Mouse (Mus musculus) kidney, embryonic 16.5 days (tissue): ENCODE measurements around the gene Adam23. TPM values are rescaled to one million over a fixed set of nuclear protein-coding genes. Genes with fewer than 3 reads are reported as not detected.

Experiments used
- ATAC-seq: fragments of 200-750 bp; cut with Nextera tagmentation; 2 replicates; pipeline ENCODE4 v1.8.0; 2017; ENCODE audit warnings: moderate TSS enrichment; ENCODE audit not compliant: low FRiP score, low TSS enrichment
- H3K27ac ChIP-seq: fragments of 300-500 bp; sonication (generic); 2 replicates; pipeline ENCODE4 v1.5.1; 2014; ENCODE audit warnings: low read length
- H3K27me3 ChIP-seq: fragments of 300-500 bp; sonication (generic); 2 replicates; pipeline ENCODE4 v1.6.1; 2014; ENCODE audit warnings: low read length, control low read depth, mixed read lengths; ENCODE audit not compliant: insufficient read depth
- H3K36me3 ChIP-seq: fragments of 300-500 bp; sonication (generic); 2 replicates; pipeline ENCODE4 v1.6.1; 2014; ENCODE audit warnings: low read length, control low read depth, mixed read lengths; ENCODE audit not compliant: insufficient read depth
- H3K4me1 ChIP-seq: fragments of 300-500 bp; sonication (generic); 2 replicates; pipeline ENCODE4 v1.6.1; 2014; ENCODE audit warnings: low read length, control low read depth, mixed read lengths; ENCODE audit not compliant: insufficient read depth
- H3K4me2 ChIP-seq: fragments of 300-500 bp; sonication (generic); replicated peaks from 2 replicates; pipeline ENCODE4 v1.6.1; 2014; ENCODE audit warnings: low read depth, low read length
- H3K4me3 ChIP-seq: fragments of 300-500 bp; sonication (generic); 2 replicates; pipeline ENCODE4 v1.5.1; 2014; ENCODE audit warnings: mild to moderate bottlenecking, low read length
- H3K9ac ChIP-seq: fragments of 300-500 bp; sonication (generic); replicated peaks from 2 replicates; pipeline ENCODE4 v1.6.1; 2014; ENCODE audit warnings: low read length
- H3K9me3 ChIP-seq: fragments of 300-500 bp; sonication (generic); 2 replicates; pipeline ENCODE4 v1.6.1; 2016; ENCODE audit warnings: low read length, control low read depth
- WGBS: fragments of 180-500 bp; shearing (Covaris S2); extraction: QIAGEN DNeasy Blood & Tissue Kit; methylation state at CpG from one replicate; pipeline ENCODE4 v1.1.7; 2014; 5-methylcytosine and 5-hydroxymethylcytosine counted together
- polyA plus RNA-seq: library from polyadenylated mRNA; unstranded; fragments of >200 nt; fragmentation: Nextera tagmentation; extraction: Ambion mirVana; gene quantifications from 2 replicates; pipeline ENCODE4 v1.2.1, GENCODE M21; 2015

Gene Adam23
- polyA plus RNA-seq, 1 experiment from 2014 or later = 1.6 TPM

- ATAC-seq = no peak
- no peak overlapping the region for H3K9ac ChIP-seq
- no peaks in the 10 kb centered on the region for H3K27me3 ChIP-seq
- no peaks in the 10 kb centered on the region for H3K36me3 ChIP-seq
- H3K27ac ChIP-seq = no peak overlapping the region
- H3K4me1 ChIP-seq = no peaks in the 10 kb centered on the region
- H3K9me3 ChIP-seq = no peaks in the 10 kb centered on the region
- H3K4me3 ChIP-seq = no peak overlapping the region
- no peak overlapping the region for H3K4me2 ChIP-seq
- WGBS = 33% methylated on average over 7 of the region's 7 CpGs
Observed at GRCm38 (mm10) chr1:63566501-63566900, 120.8 kb downstream of the Adam23 start.

- H3K4me3 ChIP-seq = no peak overlapping the region
Observed at GRCm38 (mm10) chr1:63567031-63567430, 121.3 kb downstream of the Adam23 start.

DNA sequence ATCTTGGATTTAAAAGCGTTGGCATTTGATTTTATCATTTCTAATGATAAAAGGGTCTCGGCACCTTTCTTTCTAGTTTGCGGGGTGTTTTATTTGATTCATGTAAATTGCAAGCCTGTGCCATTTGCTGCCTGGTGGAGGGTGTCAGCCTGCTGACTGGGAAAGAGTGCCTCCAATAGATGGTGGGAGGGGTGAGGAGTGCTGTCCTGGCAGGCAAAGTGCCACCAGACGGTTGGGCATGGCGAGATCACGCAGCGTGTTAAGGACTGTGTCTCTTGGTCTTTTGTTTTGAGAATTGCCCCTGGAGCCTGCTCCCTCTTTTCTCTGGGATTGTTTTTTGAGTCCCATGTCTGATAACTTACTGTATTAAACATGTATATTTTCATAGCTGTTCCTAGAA is 126.5 kb downstream of the Adam23 start:
- Histone ChIP-seq H3K27me3 (no peaks in the 10 kb centered on the region), H3K4me3 (no peak overlapping the region), H3K4me1 (no peaks in the 10 kb centered on the region), H3K9me3 (no peaks in the 10 kb centered on the region), H3K4me2 (no peak overlapping the region), H3K27ac (no peak overlapping the region), H3K9ac (no peak overlapping the region), H3K36me3 (no peaks in the 10 kb centered on the region)
- 66% methylated on average over 7 of the region's 7 CpGs for WGBS
- no peak for ATAC-seq

More at GRCm38 (mm10) chr1:63567031-63567430, 121.3 kb downstream of the Adam23 start:
- 55% methylated on average over 4 of the region's 4 CpGs for WGBS
- Histone ChIP-seq H3K9ac (no peak overlapping the region), H3K9me3 (no peaks in the 10 kb centered on the region), H3K36me3 (no peaks in the 10 kb centered on the region), H3K27me3 (no peaks in the 10 kb centered on the region), H3K4me1 (no peaks in the 10 kb centered on the region), H3K27ac (no peak overlapping the region), H3K4me2 (no peak overlapping the region)
- ATAC-seq = no peak

- Histone ChIP-seq H3K4me2 (no peak overlapping the region), H3K4me1 (no peaks in the 10 kb centered on the region), H3K27me3 (no peaks in the 10 kb centered on the region), H3K36me3 (no peaks in the 10 kb centered on the region), H3K9me3 (no peaks in the 10 kb centered on the region), H3K27ac (no peak overlapping the region), H3K4me3 (no peak overlapping the region), H3K9ac (no peak overlapping the region)
- ATAC-seq = no peak
- WGBS = 66% methylated on average over 6 of the region's 6 CpGs
Observed at GRCm38 (mm10) chr1:63573432-63573831, 127.7 kb downstream of the Adam23 start.

GRCm38 (mm10) chr1:63573864-63574611 is 128.3 kb downstream of the Adam23 start:
- Histone ChIP-seq H3K4me1 (no peaks in the 10 kb centered on the region), H3K36me3 (no peaks in the 10 kb centered on the region), H3K9me3 (no peaks in the 10 kb centered on the region), H3K27me3 (no peaks in the 10 kb centered on the region), H3K4me2 (no peak overlapping the region), H3K27ac (no peak overlapping the region), H3K4me3 (no peak overlapping the region), H3K9ac (no peak overlapping the region)
- ATAC-seq = no peak
- WGBS = 57% methylated on average over 12 of the region's 12 CpGs

DNA sequence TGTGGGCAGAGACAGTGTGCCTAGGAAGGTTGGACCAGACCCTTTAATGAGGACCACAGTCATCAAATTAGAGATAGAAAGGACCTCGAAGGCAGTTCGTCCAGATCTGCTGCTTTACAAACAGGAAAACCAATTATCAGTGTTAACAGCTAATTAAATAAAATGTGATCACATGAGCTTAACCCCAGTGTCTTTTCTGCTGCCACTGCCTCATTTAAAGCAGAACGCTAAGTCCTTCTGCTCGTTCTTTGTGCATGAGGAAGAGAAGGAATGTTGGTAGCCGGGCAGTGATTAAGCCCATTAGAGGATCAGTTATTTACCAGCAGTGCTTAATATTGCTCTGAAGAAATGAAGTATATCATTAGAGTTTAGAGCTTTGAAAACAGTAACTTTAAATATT is 131.1 kb downstream of the Adam23 start:
- Histone ChIP-seq H3K4me3 (no peak overlapping the region), H3K27me3 (no peaks in the 10 kb centered on the region), H3K27ac (no peak overlapping the region), H3K9me3 (no peaks in the 10 kb centered on the region), H3K4me1 (no peaks in the 10 kb centered on the region), H3K36me3 (no peaks in the 10 kb centered on the region), H3K4me2 (no peak overlapping the region), H3K9ac (no peak overlapping the region)
- no peak for ATAC-seq
- whole genome bisulfite sequencing = 76% methylated on average over 5 of the region's 5 CpGs

- Histone ChIP-seq H3K27me3 (no peaks in the 10 kb centered on the region), H3K4me1 (no peaks in the 10 kb centered on the region), H3K9ac (no peak overlapping the region), H3K4me3 (no peak overlapping the region), H3K4me2 (no peak overlapping the region), H3K9me3 (no peaks in the 10 kb centered on the region), H3K27ac (no peak overlapping the region), H3K36me3 (no peaks in the 10 kb centered on the region)
- 74% methylated on average over 8 of the region's 8 CpGs for WGBS
- ATAC-seq = no peak
Observed at GRCm38 (mm10) chr1:63579153-63579552, 133.5 kb downstream of the Adam23 start.

DNA sequence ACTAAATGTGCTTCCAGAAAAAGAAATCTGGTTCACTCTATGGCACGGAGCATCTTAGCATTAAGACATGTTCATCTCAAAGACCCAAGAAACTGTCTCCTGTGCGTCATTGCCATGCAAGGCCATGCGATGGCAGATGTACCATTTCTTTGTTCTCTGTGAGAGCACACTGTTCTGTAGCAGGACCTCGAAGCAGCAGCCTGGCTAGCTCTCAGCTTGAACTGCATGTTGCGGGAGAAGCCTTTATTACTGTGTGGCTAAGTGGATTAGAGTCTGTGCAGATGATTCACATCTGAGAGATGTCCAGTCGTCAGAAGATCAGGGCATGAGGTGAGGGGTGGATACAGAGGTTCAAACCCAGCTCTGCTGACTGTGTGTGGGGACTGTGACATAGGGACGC is 141.2 kb downstream of the Adam23 start:
- no peak overlapping the region for H3K4me2 ChIP-seq
- H3K4me3 ChIP-seq = no peak overlapping the region
- no peak overlapping the region for H3K9ac ChIP-seq
- no peaks in the 10 kb centered on the region for H3K4me1 ChIP-seq
- no peak for ATAC-seq
- H3K27ac ChIP-seq = no peak overlapping the region
- no peaks in the 10 kb centered on the region for H3K36me3 ChIP-seq
- no peaks in the 10 kb centered on the region for H3K27me3 ChIP-seq
- no peaks in the 10 kb centered on the region for H3K9me3 ChIP-seq
- 82% methylated on average over 7 of the region's 7 CpGs for WGBS

DNA sequence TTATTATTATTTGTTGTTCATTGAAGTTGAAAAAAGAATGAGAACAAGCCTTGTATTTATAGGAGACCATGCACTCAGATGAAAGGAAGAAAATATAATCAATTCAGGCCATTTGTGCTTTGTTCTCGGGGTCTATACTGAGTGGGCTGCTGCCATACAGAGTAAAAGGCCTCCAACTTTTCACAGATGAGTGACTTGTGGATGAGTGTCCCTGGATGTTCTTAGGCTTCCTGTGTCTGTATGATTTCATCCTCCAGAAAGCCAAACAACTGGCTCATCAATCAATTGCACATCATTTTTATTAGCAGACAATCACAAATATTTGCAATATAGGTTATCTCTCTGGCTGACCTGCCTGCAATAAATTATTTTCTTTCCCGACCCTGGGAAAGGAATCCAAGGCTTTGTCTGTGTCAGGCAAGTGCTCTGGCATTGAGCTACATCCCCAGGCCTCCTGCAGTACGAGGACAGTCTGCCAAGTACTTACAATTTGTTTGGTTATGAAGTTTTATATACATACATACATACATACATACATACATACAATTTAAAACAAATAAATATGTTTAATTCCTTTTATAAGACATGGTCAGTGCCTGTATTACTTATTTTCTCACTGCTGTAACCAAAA is 158.3 kb downstream of the Adam23 start:
- no peaks in the 10 kb centered on the region for H3K36me3 ChIP-seq
- no peaks in the 10 kb centered on the region; the same call in 1 of the 2 replicates for H3K27me3 ChIP-seq
- no peak overlapping the region for H3K9ac ChIP-seq
- 0 out of 2 replicates have a peak, but pooled peaks cover 2% of the 10 kb centered on the region for H3K9me3 ChIP-seq
- no peak for ATAC-seq
- H3K4me3 ChIP-seq = no peak overlapping the region
- WGBS = 40% methylated on average over 3 of the region's 3 CpGs
- no peak overlapping the region for H3K27ac ChIP-seq
- no peaks in the 10 kb centered on the region for H3K4me1 ChIP-seq
- no peak overlapping the region for H3K4me2 ChIP-seq

GRCm38 (mm10) chr1:63609613-63610012 is 163.9 kb downstream of the Adam23 start:
- no peaks in the 10 kb centered on the region for H3K36me3 ChIP-seq
- H3K4me1 ChIP-seq = no peaks in the 10 kb centered on the region
- no peak overlapping the region for H3K4me2 ChIP-seq
- no peak for ATAC-seq
- no peak overlapping the region for H3K9ac ChIP-seq
- no peaks in the 10 kb centered on the region for H3K27me3 ChIP-seq
- 91% methylated on average over 4 of the region's 4 CpGs for WGBS
- 0 out of 2 replicates have a peak, but pooled peaks cover 2% of the 10 kb centered on the region for H3K9me3 ChIP-seq
- H3K4me3 ChIP-seq = no peak overlapping the region
- H3K27ac ChIP-seq = no peak overlapping the region
